Mouse (Mus musculus) lung, embryonic 16.5 days (tissue): ENCODE measurements around the gene Spred1. TPM values are rescaled to one million over a fixed set of nuclear protein-coding genes. Genes with fewer than 3 reads are reported as not detected.

Experiments
- ATAC-seq: fragments of 200-750 bp; cut with Nextera tagmentation; 2 replicates; pipeline ENCODE4 v1.8.0; 2017; ENCODE audit warnings: low read depth, mild to moderate bottlenecking, moderate library complexity
- H3K27ac ChIP-seq: fragments of 300-500 bp; sonication (generic); 2 replicates; pipeline ENCODE4 v1.5.1; 2014; ENCODE audit warnings: mild to moderate bottlenecking, control low read depth, low read length
- H3K27me3 ChIP-seq: fragments of 300-500 bp; sonication (generic); 2 replicates; pipeline ENCODE4 v1.6.1; 2014; ENCODE audit warnings: low read depth, low read length, mixed read lengths; ENCODE audit not compliant: control insufficient read depth, insufficient read depth
- H3K36me3 ChIP-seq: fragments of 300-500 bp; sonication (generic); 2 replicates; pipeline ENCODE4 v1.6.1; 2014; ENCODE audit warnings: low read length; ENCODE audit not compliant: control insufficient read depth, insufficient read depth
- H3K4me1 ChIP-seq: fragments of 300-500 bp; sonication (generic); replicated peaks from 2 replicates; pipeline ENCODE4 v1.6.1; 2014; ENCODE audit warnings: low read length, mixed read lengths; ENCODE audit not compliant: control insufficient read depth, insufficient read depth
- H3K4me2 ChIP-seq: fragments of 300-500 bp; sonication (generic); 2 replicates; pipeline ENCODE4 v1.6.1; 2014; ENCODE audit warnings: low read depth, low read length, control low read depth
- H3K4me3 ChIP-seq: fragments of 300-500 bp; sonication (generic); 2 replicates; pipeline ENCODE4 v1.5.1; 2014; ENCODE audit warnings: mild to moderate bottlenecking, low read length, control low read depth
- H3K9ac ChIP-seq: fragments of 300-500 bp; sonication (generic); 2 replicates; pipeline ENCODE4 v1.6.1; 2014; ENCODE audit warnings: low read length, control low read depth
- H3K9me3 ChIP-seq: fragments of 300-500 bp; sonication (generic); 2 replicates; pipeline ENCODE4 v1.6.1; 2016; ENCODE audit warnings: low read length; ENCODE audit not compliant: control insufficient read depth
- WGBS: fragments of 180-500 bp; shearing (Covaris S2); extraction: QIAGEN DNeasy Blood & Tissue Kit; methylation state at CpG from one replicate; pipeline ENCODE4 v1.1.7; 2014; 5-methylcytosine and 5-hydroxymethylcytosine counted together
- polyA plus RNA-seq: library from polyadenylated mRNA; unstranded; fragments of >200 nt; fragmentation: Nextera tagmentation; extraction: Ambion mirVana; gene quantifications from 2 replicates; pipeline ENCODE4 v1.2.1, GENCODE M21; 2015

Gene Spred1
- polyA plus RNA-seq, 1 experiment from 2014 or later = 10.4 TPM

GRCm38 (mm10) chr2:117092946-117093401, 28.2 kb upstream of the Spred1 start:
- H3K4me1 ChIP-seq = peaks cover 19% of the 10 kb centered on the region
- no peak for ATAC-seq

GRCm38 (mm10) chr2:117095491-117095890, 25.7 kb upstream of the Spred1 start:
- no peak overlapping the region for H3K9ac ChIP-seq
- no peaks in the 10 kb centered on the region for H3K27me3 ChIP-seq
- peaks cover 23% of the 10 kb centered on the region for H3K4me1 ChIP-seq
- H3K36me3 ChIP-seq = no peaks in the 10 kb centered on the region
- H3K27ac ChIP-seq = no peak overlapping the region
- H3K9me3 ChIP-seq = no peaks in the 10 kb centered on the region
- no peak overlapping the region for H3K4me3 ChIP-seq
- H3K4me2 ChIP-seq = no peak overlapping the region
- peak; percentile 48; the same call in 1 of the 2 replicates for ATAC-seq
- WGBS = 34% methylated on average over 3 of the region's 3 CpGs

More at GRCm38 (mm10) chr2:117092946-117093401, 28.2 kb upstream of the Spred1 start:
- H3K27me3 ChIP-seq = no peaks in the 10 kb centered on the region
- WGBS = 26% methylated on average over 2 of the region's 2 CpGs
- no peaks in the 10 kb centered on the region for H3K9me3 ChIP-seq
- H3K4me2 ChIP-seq = no peak overlapping the region
- H3K36me3 ChIP-seq = no peaks in the 10 kb centered on the region
- H3K27ac ChIP-seq = no peak overlapping the region
- no peak overlapping the region for H3K9ac ChIP-seq
- H3K4me3 ChIP-seq = no peak overlapping the region

GRCm38 (mm10) chr2:117097305-117097704, 23.9 kb upstream of the Spred1 start:
- ATAC-seq = no peak
- H3K9ac ChIP-seq = no peak overlapping the region
- WGBS = 53% methylated on average over 5 of the region's 5 CpGs
- no peaks in the 10 kb centered on the region for H3K27me3 ChIP-seq
- no peaks in the 10 kb centered on the region for H3K36me3 ChIP-seq
- peaks cover 23% of the 10 kb centered on the region for H3K4me1 ChIP-seq
- no peak overlapping the region for H3K4me3 ChIP-seq
- H3K4me2 ChIP-seq = no peak overlapping the region
- H3K27ac ChIP-seq = no peak overlapping the region
- H3K9me3 ChIP-seq = no peaks in the 10 kb centered on the region

GRCm38 (mm10) chr2:117099316-117099715, 21.9 kb upstream of the Spred1 start:
- no peak overlapping the region for H3K4me3 ChIP-seq
- WGBS = 18% methylated on average over 10 of the region's 10 CpGs
- peaks cover 14% of the 10 kb centered on the region for H3K4me1 ChIP-seq
- no peak overlapping the region for H3K9ac ChIP-seq
- no peak overlapping the region for H3K4me2 ChIP-seq
- H3K9me3 ChIP-seq = no peaks in the 10 kb centered on the region
- no peaks in the 10 kb centered on the region for H3K27me3 ChIP-seq
- no peak for ATAC-seq
- H3K36me3 ChIP-seq = no peaks in the 10 kb centered on the region
- H3K27ac ChIP-seq = no peak overlapping the region

GRCm38 (mm10) chr2:117103461-117103860, 17.7 kb upstream of the Spred1 start:
- 28% methylated on average over 4 of the region's 4 CpGs for WGBS
- no peaks in the 10 kb centered on the region for H3K36me3 ChIP-seq
- peaks cover 4% of the 10 kb centered on the region for H3K4me1 ChIP-seq
- ATAC-seq = no peak
- no peak overlapping the region for H3K9ac ChIP-seq
- no peaks in the 10 kb centered on the region for H3K27me3 ChIP-seq
- H3K27ac ChIP-seq = no peak overlapping the region
- H3K9me3 ChIP-seq = no peaks in the 10 kb centered on the region
- no peak overlapping the region for H3K4me2 ChIP-seq
- H3K4me3 ChIP-seq = no peak overlapping the region

GRCm38 (mm10) chr2:117105407-117105806, 15.8 kb upstream of the Spred1 start:
- Histone ChIP-seq H3K9ac (no peak overlapping the region), H3K4me2 (no peak overlapping the region), H3K27ac (no peak overlapping the region), H3K27me3 (no peaks in the 10 kb centered on the region), H3K4me1 (peaks cover 7% of the 10 kb centered on the region), H3K36me3 (no peaks in the 10 kb centered on the region), H3K9me3 (no peaks in the 10 kb centered on the region), H3K4me3 (no peak overlapping the region)
- ATAC-seq = no peak
- 81% methylated on average over 7 of the region's 7 CpGs for WGBS

GRCm38 (mm10) chr2:117108059-117108458, 13.1 kb upstream of the Spred1 start:
- H3K9me3 ChIP-seq = no peaks in the 10 kb centered on the region
- 45% methylated on average over 4 of the region's 4 CpGs for WGBS
- peaks cover 9% of the 10 kb centered on the region for H3K4me1 ChIP-seq

GRCm38 (mm10) chr2:117109296-117109695, 11.9 kb upstream of the Spred1 start:
- H3K4me3 ChIP-seq = no peak overlapping the region
- WGBS = 20% methylated on average over 2 of the region's 2 CpGs
- no peak overlapping the region for H3K9ac ChIP-seq
- H3K9me3 ChIP-seq = no peaks in the 10 kb centered on the region
- H3K27ac ChIP-seq = no peak overlapping the region
- no peak overlapping the region for H3K4me2 ChIP-seq
- H3K4me1 ChIP-seq = peaks cover 10% of the 10 kb centered on the region
- ATAC-seq = no peak; the same call in 1 of the 2 replicates
- H3K27me3 ChIP-seq = no peaks in the 10 kb centered on the region
- no peaks in the 10 kb centered on the region for H3K36me3 ChIP-seq

More at GRCm38 (mm10) chr2:117108059-117108458, 13.1 kb upstream of the Spred1 start:
- Histone ChIP-seq H3K4me3 (no peak overlapping the region), H3K27ac (no peak overlapping the region), H3K9ac (no peak overlapping the region), H3K4me2 (no peak overlapping the region), H3K36me3 (no peaks in the 10 kb centered on the region), H3K27me3 (no peaks in the 10 kb centered on the region)
- ATAC-seq = peak; percentile 72

GRCm38 (mm10) chr2:117110355-117110866, 10.8 kb upstream of the Spred1 start:
- Histone ChIP-seq H3K4me1 (peaks cover 10% of the 10 kb centered on the region), H3K9ac (no peak overlapping the region), H3K9me3 (no peaks in the 10 kb centered on the region), H3K27ac (no peak overlapping the region), H3K4me2 (no peak overlapping the region), H3K27me3 (no peaks in the 10 kb centered on the region), H3K36me3 (no peaks in the 10 kb centered on the region), H3K4me3 (no peak overlapping the region)
- 76% methylated on average over 6 of the region's 6 CpGs for WGBS
- ATAC-seq = no peak
